Mouse (Mus musculus) T-helper 1 cell (primary cell): ENCODE results near the gene Bace1.
"Not testable (repeated sequence)": the region's sequence is repeated elsewhere in the genome, so short reads cannot be mapped to it uniquely, and the experiment has no call there.

ENCODE experiments used
- in situ Hi-C: fragments of 300-600 bp; cut with MboI, MseI; formaldehyde crosslinking; loops from one replicate; pipeline ENCODE4 v1.15.1; 2025; ENCODE audit warnings: high pct_unique_total_duplicates

Bace1 gene

GRCm38 (mm10) chr9:45838069-45838433 is 329 bp upstream of the Bace1 start:
- in situ Hi-C loops = no loop called here

- in situ Hi-C loops = no loop called here
Observed at GRCm38 (mm10) chr9:45839139-45839981, 980 bp downstream of the Bace1 start.

GRCm38 (mm10) chr9:45839982-45840300 is 1.6 kb downstream of the Bace1 start:
- in situ Hi-C loops = no loop called here

GRCm38 (mm10) chr9:45840331-45840730 is 2.0 kb downstream of the Bace1 start:
- in situ Hi-C loops = no loop called here

GRCm38 (mm10) chr9:45841458-45841857 is 3.1 kb downstream of the Bace1 start:
- in situ Hi-C loops = no loop called here

- in situ Hi-C loops = no loop called here
Observed at GRCm38 (mm10) chr9:45843007-45843406, 4.6 kb downstream of the Bace1 start.

GRCm38 (mm10) chr9:45843780-45844179 is 5.4 kb downstream of the Bace1 start:
- in situ Hi-C loops = no loop called here

- in situ Hi-C loops = no loop called here
Observed at GRCm38 (mm10) chr9:45845541-45845940, 7.2 kb downstream of the Bace1 start.

GRCm38 (mm10) chr9:45846176-45846575 is 7.8 kb downstream of the Bace1 start:
- in situ Hi-C loops = not testable (repeated sequence)

GRCm38 (mm10) chr9:45846891-45847460 is 8.6 kb downstream of the Bace1 start:
- in situ Hi-C loops = no loop called here

GRCm38 (mm10) chr9:45849528-45850408 is 11.4 kb downstream of the Bace1 start:
- in situ Hi-C loops = no loop called here

- in situ Hi-C loops = no loop called here
Observed at GRCm38 (mm10) chr9:45850528-45851155, 12.3 kb downstream of the Bace1 start.

- in situ Hi-C loops = no loop called here
Observed at GRCm38 (mm10) chr9:45851330-45851729, 12.9 kb downstream of the Bace1 start.

GRCm38 (mm10) chr9:45851776-45852175 is 13.4 kb downstream of the Bace1 start:
- in situ Hi-C loops = no loop called here

GRCm38 (mm10) chr9:45853695-45854094 is 15.3 kb downstream of the Bace1 start:
- in situ Hi-C loops = no loop called here

GRCm38 (mm10) chr9:45854136-45854535 is 15.8 kb downstream of the Bace1 start:
- in situ Hi-C loops = no loop called here

GRCm38 (mm10) chr9:45859364-45859763 is 21.0 kb downstream of the Bace1 start:
- in situ Hi-C loops = loop anchor here (5.0 kb wide), 1 partner anchor 353 kb away; no protein-coding TSS in a partner anchor

- in situ Hi-C loops = no loop called here
Observed at GRCm38 (mm10) chr9:45861813-45862212, 23.4 kb downstream of the Bace1 start.

GRCm38 (mm10) chr9:45869181-45869580 is 30.8 kb downstream of the Bace1 start:
- in situ Hi-C loops = no loop called here

GRCm38 (mm10) chr9:45870265-45870664 is 31.9 kb downstream of the Bace1 start:
- in situ Hi-C loops = no loop called here

GRCm38 (mm10) chr9:45877928-45878327 is 39.5 kb downstream of the Bace1 start:
- in situ Hi-C loops = no loop called here

GRCm38 (mm10) chr9:45893681-45894080 is 55.3 kb downstream of the Bace1 start:
- in situ Hi-C loops = no loop called here
